Mouse (Mus musculus): ENCODE measurements around the gene Cdk5r2. TPM values are rescaled to one million over a fixed set of nuclear protein-coding genes. Genes with fewer than 3 reads are reported as not detected.
"Not testable (repeated sequence)": the region's sequence is repeated elsewhere in the genome, so short reads cannot be mapped to it uniquely, and the experiment has no call there.

Cdk5r2 gene
- polyA plus RNA-seq (2012; rRNA removed) = 0.08 and 0.09 TPM in 2 replicates

- no peak for TF ChIP-seq POLR2A (IDR thresholded peaks at IDR 0.05; ENCODE audit: borderline replicate concordance, extremely low read depth, low read depth, low read length)
- TF ChIP-seq CTCF (IDR thresholded peaks at IDR 0.05; ENCODE audit: insufficient read depth, low read length) = no peak
- WGBS = 4% methylated on average over 39 of the region's 39 CpGs
- H3K4me1 ChIP-seq (ENCODE audit: control insufficient read depth, insufficient read depth, low read length) = no peaks in the 10 kb centered on the region
- DNase-seq = peak; percentile 58
- H3K4me3 ChIP-seq (replicated peaks; ENCODE audit: extremely low read depth, low read depth, low read length) = peak within 1 kb of the TSS; percentile 19
Measured at GRCm38 (mm10) chr1:74854306-74855056, at the start of gene Cdk5r2. TSS of gene Cdk5r2 (plus strand) at chr1:74854934.

GRCm38 (mm10) chr1:74805340-74805835 lies 49.3 kb upstream of the Cdk5r2 start:
- TF ChIP-seq POLR2A (IDR thresholded peaks at IDR 0.05; ENCODE audit: borderline replicate concordance, extremely low read depth, low read depth, low read length) (no peak), CTCF (IDR thresholded peaks at IDR 0.05; ENCODE audit: insufficient read depth, low read length) (no peak)
- H3K4me3 ChIP-seq (replicated peaks; ENCODE audit: extremely low read depth, low read depth, low read length) = no peak overlapping the region
- H3K4me1 ChIP-seq (ENCODE audit: control insufficient read depth, insufficient read depth, low read length) = peaks cover 10% of the 10 kb centered on the region
- DNase-seq = no peak
- WGBS = 19% methylated on average over 4 of the region's 4 CpGs

GRCm38 (mm10) chr1:74805843-74806242 lies 48.9 kb upstream of the Cdk5r2 start:
- no peak for DNase-seq
- Histone ChIP-seq H3K4me1 (ENCODE audit: control insufficient read depth, insufficient read depth, low read length) (peaks cover 10% of the 10 kb centered on the region), H3K4me3 (replicated peaks; ENCODE audit: extremely low read depth, low read depth, low read length) (no peak overlapping the region)
- WGBS = 25% methylated on average over 5 of the region's 5 CpGs
- TF ChIP-seq POLR2A (IDR thresholded peaks at IDR 0.05; ENCODE audit: borderline replicate concordance, extremely low read depth, low read depth, low read length) (no peak), CTCF (IDR thresholded peaks at IDR 0.05; ENCODE audit: insufficient read depth, low read length) (no peak)

- 3% methylated on average over 38 of the region's 38 CpGs for WGBS
- Histone ChIP-seq H3K4me3 (replicated peaks; ENCODE audit: extremely low read depth, low read depth, low read length) (no peak overlapping the region), H3K4me1 (ENCODE audit: control insufficient read depth, insufficient read depth, low read length) (peaks cover 10% of the 10 kb centered on the region)
- TF ChIP-seq CTCF (IDR thresholded peaks at IDR 0.05; ENCODE audit: insufficient read depth, low read length) (no peak), POLR2A (IDR thresholded peaks at IDR 0.05; ENCODE audit: borderline replicate concordance, extremely low read depth, low read depth, low read length) (no peak)
- no peak for DNase-seq
Measured at GRCm38 (mm10) chr1:74806360-74807311, 48.1 kb upstream of the Cdk5r2 start.

GRCm38 (mm10) chr1:74807551-74808071 lies 47.1 kb upstream of the Cdk5r2 start:
- 12% methylated on average over 23 of the region's 23 CpGs for WGBS
- Histone ChIP-seq H3K4me3 (replicated peaks; ENCODE audit: extremely low read depth, low read depth, low read length) (no peak overlapping the region), H3K4me1 (ENCODE audit: control insufficient read depth, insufficient read depth, low read length) (peaks cover 10% of the 10 kb centered on the region)
- TF ChIP-seq CTCF (IDR thresholded peaks at IDR 0.05; ENCODE audit: insufficient read depth, low read length) (no peak), POLR2A (IDR thresholded peaks at IDR 0.05; ENCODE audit: borderline replicate concordance, extremely low read depth, low read depth, low read length) (no peak)
- DNase-seq = no peak

GRCm38 (mm10) chr1:74808078-74808477 lies 46.7 kb upstream of the Cdk5r2 start:
- H3K4me3 ChIP-seq (replicated peaks; ENCODE audit: extremely low read depth, low read depth, low read length) = no peak overlapping the region
- DNase-seq = peak; percentile 89
- H3K4me1 ChIP-seq (ENCODE audit: control insufficient read depth, insufficient read depth, low read length) = peaks cover 8% of the 10 kb centered on the region
- WGBS = under 1% methylated on average over 16 of the region's 16 CpGs
- TF ChIP-seq POLR2A (IDR thresholded peaks at IDR 0.05; ENCODE audit: borderline replicate concordance, extremely low read depth, low read depth, low read length) (no peak), CTCF (IDR thresholded peaks at IDR 0.05; ENCODE audit: insufficient read depth, low read length) (peak; percentile 94)

GRCm38 (mm10) chr1:74809007-74809406 lies 45.7 kb upstream of the Cdk5r2 start:
- 54% methylated on average over 10 of the region's 10 CpGs for WGBS
- DNase-seq = no peak
- Histone ChIP-seq H3K4me3 (replicated peaks; ENCODE audit: extremely low read depth, low read depth, low read length) (no peak overlapping the region), H3K4me1 (ENCODE audit: control insufficient read depth, insufficient read depth, low read length) (no peaks in the 10 kb centered on the region)
- TF ChIP-seq CTCF (IDR thresholded peaks at IDR 0.05; ENCODE audit: insufficient read depth, low read length) (no peak), POLR2A (IDR thresholded peaks at IDR 0.05; ENCODE audit: borderline replicate concordance, extremely low read depth, low read depth, low read length) (no peak)

- 78% methylated on average over 9 of the region's 9 CpGs for WGBS
- no peak for DNase-seq
- TF ChIP-seq POLR2A (IDR thresholded peaks at IDR 0.05; ENCODE audit: borderline replicate concordance, extremely low read depth, low read depth, low read length) (no peak), CTCF (IDR thresholded peaks at IDR 0.05; ENCODE audit: insufficient read depth, low read length) (no peak)
- Histone ChIP-seq H3K4me1 (ENCODE audit: control insufficient read depth, insufficient read depth, low read length) (peaks cover 5% of the 10 kb centered on the region), H3K4me3 (replicated peaks; ENCODE audit: extremely low read depth, low read depth, low read length) (no peak overlapping the region)
Measured at GRCm38 (mm10) chr1:74814931-74815647, 39.6 kb upstream of the Cdk5r2 start.

- DNase-seq = not testable (repeated sequence)
- 87% methylated on average over 6 of the region's 6 CpGs for WGBS
Measured at GRCm38 (mm10) chr1:74815965-74816364, 38.8 kb upstream of the Cdk5r2 start.

More at GRCm38 (mm10) chr1:74815965-74816364, 38.8 kb upstream of the Cdk5r2 start:
- H3K4me1 ChIP-seq (ENCODE audit: control insufficient read depth, insufficient read depth, low read length); H3K4me3 ChIP-seq (replicated peaks; ENCODE audit: extremely low read depth, low read depth, low read length): not testable (repeated sequence)
